Mouse (Mus musculus): ENCODE data around the gene Zfp462.
A peak's percentile ranks its signal among the peaks of the same experiment; 100 is the strongest.
"Not testable (repeated sequence)": the region's sequence is repeated elsewhere in the genome, so short reads cannot be mapped to it uniquely, and the experiment has no call there.

The Zfp462 gene

DNA sequence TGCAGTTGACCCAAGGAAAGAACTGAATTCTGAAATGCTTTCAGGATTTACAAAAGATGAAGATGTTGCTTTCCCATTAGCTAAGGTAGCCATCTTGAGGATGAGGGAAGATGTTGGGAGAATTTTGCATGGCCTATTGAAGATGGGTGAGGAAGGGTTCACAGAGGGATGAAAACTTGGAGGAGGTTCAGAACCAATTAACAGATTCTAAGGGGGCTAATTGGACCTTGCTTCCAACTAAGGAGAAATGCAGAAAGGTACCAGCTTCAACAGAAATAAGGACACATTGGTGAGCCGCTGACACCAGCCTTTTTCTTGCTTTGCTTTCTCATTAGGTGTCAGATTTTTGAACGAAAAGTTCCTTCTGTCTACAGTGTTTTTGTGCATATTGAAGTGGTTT, 6.0 kb downstream of the Zfp462 start:
- no peak for DNase-seq (ENCODE audit: low spot score in 2 of 2)

DNA sequence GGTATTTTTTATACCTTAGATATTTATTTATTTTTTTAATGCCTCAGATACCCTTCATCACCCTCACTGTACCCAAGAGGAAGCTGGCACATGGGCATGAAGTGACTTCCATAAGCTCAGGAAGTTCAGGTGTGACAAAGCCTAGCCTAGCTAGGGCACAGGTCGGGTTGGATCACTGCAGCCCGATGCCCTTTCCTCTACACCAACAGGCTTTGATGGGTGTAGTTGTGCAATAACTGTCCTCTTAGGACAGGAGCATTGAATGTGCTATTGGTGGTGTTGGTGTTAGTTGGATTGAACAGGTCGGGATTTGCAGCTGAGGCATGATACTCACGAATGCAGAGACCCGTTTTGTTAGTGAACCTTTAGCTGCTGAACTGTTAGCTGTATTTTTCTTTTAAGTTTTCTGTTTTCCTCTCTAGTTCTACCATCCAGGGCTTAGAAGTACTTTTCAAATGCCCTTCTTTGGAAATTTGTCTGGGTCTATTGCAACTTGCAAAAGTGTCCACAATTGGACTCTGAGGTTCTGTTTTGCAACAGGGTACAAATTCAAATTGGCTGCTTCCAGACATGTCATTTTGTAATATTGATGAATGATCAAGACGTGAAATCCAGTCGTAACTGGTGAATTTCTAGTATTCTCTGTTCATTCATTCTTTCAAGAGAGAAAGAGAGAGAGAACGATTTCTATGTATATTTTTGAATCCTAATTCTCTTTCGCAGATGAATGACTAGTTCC, 9.0 kb downstream of the Zfp462 start:
- DNase-seq (ENCODE audit: low spot score in 2 of 2): no peak

DNA sequence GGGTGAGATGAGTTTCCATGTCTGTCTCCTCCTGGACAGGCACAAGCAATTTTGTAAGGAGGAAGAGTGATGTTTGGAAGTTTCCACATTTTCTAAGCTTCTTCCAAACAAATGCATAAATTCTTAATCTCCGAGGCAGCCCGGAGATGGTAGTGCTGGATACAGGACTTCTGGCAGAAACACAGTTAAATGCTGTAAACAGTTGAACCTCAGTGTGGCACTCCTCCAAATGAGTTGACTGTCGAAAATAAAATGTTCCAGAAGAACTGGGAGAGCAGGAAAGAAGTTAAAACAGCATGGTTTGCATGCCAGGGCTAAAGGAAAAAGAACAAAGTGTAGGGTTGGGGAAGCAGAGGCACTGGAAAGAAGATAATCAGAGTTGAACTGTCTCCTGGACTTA, 9.6 kb downstream of the Zfp462 start:
- DNase-seq (ENCODE audit: low spot score in 2 of 2): no peak

DNA sequence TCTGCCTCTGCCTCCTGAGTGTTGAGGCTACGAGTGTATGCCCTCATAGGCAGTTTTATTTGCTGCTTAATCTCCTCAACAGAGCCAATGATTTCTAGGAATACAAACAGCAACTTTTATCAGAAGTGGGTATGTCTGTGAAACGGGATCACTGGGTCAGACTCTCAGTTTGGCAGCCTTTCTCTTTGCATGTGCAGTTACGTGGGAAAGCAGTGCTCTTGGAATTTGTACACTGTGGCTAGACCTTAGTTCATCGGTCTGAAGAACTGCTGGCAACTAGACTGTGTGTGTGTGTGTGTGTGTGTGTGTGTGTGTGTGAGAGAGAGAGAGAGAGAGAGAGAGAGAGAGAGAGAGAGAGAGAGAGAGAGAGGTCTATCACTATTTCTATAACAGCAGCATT, 15.9 kb downstream of the Zfp462 start:
- peak in 1 of 2 experiments; percentile 11 for DNase-seq (ENCODE audit: low spot score in 2 of 2)

DNA sequence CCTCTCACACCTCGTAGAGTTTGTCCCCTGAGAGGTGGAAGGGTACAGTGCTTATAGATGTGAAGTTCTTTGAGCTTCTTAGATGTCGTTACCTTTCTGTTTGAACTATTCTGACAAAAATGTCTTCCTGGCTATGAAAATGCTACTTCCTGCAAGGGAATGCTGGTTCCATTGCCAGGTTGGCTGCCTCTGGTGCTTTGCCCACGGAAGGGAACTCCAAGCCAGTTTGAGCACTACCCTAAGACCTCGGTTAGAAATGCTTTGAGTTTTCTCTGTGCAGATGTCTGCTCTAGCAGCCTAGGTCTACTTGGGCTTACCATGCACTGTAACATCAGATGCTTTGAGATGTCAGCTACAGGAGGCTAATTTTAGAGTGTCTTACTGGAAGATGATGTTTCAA, 17.3 kb downstream of the Zfp462 start:
- peak in 1 of 2 experiments; percentile 51 for DNase-seq (ENCODE audit: low spot score in 2 of 2)

DNA sequence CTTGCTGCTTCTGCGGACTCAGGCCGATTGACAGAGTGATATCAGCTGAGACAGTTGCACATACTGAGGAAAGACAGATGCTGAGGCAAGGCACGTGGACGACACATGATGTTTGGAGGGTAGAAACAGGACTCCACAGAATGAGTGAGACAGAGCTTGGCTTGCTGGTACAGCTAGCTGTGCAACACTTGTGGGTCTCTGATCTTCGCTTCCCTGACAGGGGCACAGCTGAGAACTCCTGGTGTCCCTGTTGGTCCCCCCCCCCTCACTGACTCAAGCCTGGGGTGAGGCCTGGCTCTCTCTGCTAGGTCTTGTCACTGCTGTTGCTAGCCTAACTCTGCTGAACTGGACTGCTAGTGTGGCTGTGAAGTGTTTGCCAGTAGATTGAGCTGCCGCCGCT, 18.7 kb downstream of the Zfp462 start:
- no peak for DNase-seq (ENCODE audit: low spot score in 2 of 2)

DNA sequence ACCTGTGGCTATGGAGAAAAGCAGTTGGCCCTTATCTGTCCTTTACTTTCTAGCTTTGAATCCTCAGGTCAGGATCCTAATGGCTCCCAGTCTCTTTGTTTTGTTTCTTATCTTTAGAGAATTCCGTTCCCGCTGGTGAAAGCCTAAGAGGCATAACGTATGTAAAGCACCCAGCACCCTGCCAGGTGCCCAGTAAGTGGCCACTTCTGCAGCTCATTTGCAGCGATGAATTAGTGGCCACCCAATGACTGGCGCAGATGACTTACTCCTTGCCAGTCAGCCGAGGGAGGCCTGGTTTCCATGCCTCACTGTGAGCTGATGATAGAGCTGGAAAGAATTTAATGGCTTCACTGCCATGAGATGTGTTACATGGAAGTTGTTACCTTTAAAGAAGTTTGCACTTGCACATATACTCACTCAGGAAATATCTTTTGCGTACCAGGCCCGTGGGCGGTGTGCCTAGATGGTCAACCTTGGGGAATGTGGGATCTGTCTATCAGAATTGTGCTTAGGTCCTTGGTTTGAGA, 20.4 kb downstream of the Zfp462 start:
- no peak for DNase-seq (ENCODE audit: low spot score in 2 of 2)

DNA sequence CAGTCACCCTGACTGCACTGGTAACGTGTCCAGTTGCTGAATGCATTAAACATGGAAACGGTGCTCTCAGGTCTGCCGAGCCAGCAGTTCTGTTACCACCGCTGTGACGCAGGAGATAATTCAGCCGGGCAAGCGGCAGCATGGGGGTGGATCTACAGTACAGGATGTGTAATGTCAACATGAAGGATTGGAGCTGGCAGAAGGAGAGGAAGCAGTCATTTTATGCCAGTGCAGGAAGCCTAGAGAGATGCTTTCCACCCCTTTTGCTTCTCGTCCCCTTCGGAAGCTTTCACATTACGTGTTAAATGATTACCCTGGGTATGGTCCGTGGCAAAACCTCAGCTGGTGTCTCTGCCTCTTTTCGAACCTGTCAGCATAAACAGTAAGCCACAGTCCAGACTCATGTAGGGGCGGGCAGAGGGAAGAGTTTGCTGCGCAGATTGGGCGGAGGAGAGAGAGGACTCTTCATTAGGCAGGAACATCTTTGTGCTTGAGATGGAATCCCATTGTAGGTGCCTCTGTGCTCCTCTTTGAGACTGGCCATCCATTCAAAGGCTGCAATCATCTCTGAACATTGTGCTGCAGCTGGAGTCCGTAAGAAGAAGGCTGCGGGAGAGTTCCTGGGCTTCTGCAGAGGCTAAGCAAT, 21.4 kb downstream of the Zfp462 start:
- DNase-seq (ENCODE audit: low spot score in 2 of 2): no peak

DNA sequence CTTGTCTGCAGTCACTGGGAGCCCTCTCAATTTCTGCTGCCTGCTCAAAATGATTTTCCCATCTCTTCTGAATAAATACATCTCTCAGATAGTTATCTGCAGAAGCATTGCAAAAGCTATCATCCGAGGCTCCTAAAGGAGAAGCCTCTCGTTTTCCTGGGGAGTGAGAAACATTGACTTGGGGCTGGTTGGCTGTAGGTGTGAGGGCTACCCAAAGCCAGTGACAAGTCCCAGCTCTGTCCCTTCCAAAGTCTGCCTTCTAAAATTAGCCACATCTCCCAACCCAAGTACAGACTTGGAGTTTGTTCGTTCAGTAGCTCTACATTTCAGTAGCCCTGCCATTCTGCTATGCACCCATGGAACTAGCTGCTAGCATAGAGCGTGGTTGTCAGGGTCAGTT, 22.3 kb downstream of the Zfp462 start:
- DNase-seq (ENCODE audit: low spot score in 2 of 2): no peak

DNA sequence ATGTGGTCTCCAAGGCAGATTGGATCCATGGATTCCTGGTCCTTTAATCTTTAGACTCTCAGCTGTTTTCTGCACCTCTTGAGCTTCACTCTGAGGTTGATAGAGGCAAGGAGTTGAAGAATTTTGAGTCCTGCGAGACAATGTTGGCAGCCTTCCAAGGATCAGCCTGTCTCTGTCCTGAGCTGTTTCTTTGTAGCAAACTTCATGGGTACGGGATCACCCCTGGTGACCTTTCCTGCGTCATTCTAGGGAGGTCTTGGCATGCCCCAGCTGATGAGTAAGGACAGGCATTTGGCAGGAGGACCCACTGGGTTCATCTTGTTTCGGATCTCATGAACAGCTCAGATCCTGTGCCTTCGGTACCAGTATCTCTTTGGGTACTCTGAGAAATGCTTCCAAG, 22.9 kb downstream of the Zfp462 start:
- peak in 1 of 2 experiments; percentile 38 for DNase-seq (ENCODE audit: low spot score in 2 of 2)

DNA sequence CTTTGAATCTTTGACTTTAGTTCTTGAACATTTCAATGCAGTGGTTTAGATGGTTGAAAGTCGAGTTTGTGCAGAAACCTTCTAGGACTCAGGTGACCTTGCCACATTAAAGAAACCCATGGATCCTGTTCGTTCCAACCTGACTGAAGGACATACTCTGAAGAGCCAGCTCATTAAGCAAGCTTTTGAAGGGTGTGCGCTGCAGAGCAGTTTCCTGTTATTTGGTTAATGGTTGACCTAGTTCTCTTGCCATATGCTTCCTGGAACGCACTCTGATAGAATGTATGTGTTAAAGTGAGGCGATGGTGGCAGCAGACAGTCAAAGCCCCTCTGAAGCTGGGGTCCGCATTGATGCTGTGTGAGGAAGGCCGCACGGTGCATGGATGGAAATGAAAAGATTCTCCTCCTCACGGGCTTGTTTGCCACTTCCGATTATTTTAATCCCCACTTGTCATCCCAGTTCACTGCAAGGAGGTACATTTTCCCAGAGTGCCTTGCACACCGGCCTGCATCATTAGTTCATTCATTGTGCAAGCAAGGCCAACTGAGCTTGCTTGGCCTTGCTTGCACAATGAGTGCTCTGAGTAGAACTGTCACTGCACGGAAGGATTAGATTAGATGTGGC, 24.9 kb downstream of the Zfp462 start:
- DNase-seq (ENCODE audit: low spot score in 2 of 2): no peak

DNA sequence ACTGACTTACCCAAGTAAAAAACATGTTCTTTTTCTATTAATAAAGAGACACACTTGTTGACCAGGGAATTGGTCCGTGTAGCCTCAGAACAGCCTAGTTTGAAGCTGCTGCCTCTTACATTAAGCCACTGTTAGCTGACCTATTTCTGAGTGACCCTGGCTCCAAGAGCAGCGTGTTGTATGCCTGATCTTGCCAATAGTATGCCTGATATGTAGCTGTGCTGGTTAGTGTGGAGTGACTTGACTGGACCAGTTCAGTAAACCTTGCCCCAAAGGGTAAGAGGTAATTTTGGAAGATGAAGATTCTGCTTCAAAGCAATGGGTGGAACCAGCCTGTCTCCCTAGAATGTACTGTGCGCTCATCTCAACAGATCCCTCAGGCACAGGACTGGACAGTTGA, 26.5 kb downstream of the Zfp462 start:
- DNase-seq (ENCODE audit: low spot score in 2 of 2): no peak

DNA sequence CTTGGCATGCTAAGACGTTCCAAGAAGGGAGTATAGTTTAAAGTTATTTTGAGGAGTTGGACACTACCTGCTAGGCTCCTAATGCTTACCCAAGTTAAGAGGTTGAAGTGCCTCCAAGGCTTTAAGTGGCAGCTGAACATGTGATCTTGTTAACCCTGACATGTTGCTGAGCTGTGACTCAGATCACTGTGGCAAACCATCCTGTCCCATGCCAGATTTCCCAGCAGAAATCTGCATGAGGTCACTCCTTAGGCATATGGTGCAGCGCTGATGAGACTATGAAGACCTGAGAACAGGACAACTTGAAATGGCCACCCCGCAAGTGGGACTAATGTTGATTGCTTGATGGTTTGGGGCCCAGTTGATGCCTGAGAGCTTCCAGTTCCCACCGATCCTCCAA, 27.2 kb downstream of the Zfp462 start:
- DNase-seq (ENCODE audit: low spot score in 2 of 2): no peak

DNA sequence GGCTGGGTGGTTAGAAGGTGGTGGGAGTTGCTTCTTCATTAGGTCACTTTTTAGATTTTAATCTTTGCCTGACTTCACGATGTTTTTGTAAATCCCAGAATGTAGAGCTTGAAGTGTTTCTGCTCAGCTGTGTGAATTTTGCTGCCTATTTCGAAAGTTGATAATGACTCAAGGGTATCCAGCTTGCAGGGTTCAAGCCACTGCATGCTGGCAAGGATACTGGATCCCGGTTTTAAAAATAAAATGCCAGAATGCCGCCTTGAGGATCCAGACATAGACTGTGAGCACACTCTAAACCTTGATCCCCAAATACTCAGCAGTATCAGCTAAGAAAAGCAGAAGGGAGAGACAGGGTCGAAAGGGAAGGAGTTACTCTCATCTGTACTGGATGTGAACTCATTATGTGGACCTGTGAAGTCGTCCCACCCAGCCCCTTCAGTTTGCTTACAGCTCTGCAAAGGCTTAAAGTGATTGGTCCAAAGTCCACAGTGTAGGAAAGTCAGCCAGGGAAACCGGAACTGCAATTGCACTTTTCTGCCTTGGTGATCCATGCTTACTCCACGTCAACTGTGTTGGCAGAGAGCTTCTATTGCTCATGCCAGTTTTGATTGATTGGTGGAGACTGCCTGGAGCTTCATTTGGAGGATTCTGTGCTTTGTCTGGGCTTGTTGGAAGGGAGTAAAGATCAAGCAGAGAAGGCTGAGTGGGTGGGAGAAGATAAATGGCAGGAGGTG, 28.1 kb downstream of the Zfp462 start:
- no peak for DNase-seq (ENCODE audit: low spot score in 2 of 2)

DNA sequence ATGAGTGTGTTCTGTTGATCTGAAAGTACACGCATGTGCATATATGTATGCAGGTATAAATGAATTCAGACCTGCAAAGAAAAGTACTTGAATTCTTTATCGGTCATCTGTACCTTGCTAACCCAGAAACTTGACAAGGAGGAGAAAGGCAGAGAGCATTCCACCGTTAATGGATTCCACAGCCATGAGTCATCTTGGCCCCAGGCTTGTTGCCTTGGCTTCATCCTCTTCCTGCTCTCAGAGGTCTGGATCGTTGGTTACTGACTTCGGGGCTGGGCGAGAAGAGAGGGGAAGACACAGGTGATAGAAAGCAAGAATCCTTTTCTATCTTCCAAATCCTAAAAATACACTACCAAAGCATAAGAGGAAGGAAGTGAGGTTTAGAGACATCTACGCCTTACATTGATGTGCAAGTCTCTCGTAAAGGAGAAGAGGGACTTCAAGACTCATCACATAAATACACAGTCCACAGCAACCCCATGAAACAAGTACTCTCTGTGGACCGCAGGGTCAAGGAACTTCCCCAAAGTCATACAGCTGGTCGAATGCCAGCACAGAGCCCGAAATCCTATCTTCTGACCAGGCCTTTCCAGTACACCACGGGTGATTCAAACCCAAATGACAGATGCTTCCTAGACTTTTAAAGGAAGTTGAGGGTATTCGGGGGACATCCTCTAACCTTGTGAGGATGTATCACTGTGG, 35.1 kb downstream of the Zfp462 start:
- DNase-seq (ENCODE audit: low spot score in 2 of 2): peak in 1 of 2 experiments; percentile 54

DNA sequence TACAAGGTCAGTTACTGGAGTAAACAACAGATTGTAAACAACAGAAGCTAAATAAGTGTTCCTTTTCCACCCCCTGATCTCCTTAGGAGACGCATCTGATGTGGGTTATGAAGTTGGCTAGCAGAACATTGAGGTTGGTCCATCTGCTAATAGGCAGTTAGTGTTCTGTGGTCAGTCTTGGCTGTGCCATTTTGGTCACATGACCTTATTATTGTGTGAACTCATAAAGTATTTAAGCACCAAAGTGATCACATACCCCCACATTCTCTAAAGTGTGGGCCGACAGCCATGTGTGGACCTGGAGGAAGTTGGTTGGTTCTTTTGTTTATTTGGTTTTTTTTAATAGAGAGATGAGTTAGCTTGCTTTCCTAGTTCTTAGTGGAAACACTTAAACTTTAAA, 39.7 kb downstream of the Zfp462 start:
- DNase-seq (ENCODE audit: low spot score in 2 of 2): no peak

DNA sequence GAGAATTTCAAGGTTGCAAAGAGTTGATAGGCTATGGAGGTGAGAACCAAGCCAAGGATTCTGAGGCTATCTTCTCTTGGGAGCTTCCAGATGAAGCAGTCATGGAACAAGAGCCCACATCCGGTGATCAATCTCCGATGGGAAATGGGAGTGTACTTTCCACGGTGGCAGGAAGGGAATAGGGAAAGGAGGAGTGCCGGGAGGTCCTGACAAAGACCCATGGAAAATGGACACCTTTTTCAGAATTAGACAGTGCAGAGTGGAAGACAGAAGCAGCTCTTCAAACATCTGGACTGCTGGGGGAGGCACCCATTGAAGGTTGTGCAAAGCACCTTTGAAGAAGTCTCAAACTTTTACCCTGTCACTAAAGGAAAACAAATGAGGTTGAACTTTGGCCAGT, 41.8 kb downstream of the Zfp462 start:
- DNase-seq (ENCODE audit: low spot score in 2 of 2): no peak

DNA sequence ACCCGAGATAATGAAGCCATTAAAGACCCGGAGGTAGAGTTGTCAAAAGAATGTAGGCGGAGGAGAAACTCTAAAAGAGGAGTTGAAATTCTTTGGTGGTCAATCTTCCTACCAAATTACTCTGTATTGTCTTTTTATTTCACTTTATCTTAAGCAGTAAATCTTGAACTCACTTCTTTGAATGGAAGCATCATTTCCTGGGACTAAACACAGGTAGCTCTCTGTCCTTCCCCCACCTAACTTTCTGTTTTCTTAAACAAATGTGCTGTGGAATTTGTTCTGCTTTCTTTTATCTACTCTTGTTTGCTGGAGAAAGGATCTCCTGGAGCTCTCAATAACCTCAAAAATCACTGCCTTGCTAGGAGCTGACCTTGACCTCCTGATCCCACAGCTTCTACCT, 42.4 kb downstream of the Zfp462 start:
- no peak for DNase-seq (ENCODE audit: low spot score in 2 of 2)

DNA sequence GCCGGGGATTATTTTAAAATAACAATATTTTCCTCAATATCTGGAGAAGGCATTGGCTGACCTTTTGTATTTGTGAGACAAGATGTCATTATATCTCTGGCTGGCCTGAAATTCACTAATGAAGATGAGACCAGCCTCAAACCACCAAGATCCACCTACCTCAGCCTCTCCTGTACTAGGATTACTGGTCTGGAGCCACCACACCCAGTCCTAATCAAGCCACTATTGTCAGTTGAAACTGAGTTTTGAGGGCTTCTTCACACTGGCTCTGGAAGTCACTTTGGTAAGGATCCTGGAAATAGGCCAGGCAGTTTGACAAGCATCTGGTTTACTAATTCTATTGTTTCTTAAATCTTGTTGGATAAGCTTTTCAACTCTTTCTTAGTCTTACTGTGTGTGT, 43.1 kb downstream of the Zfp462 start:
- DNase-seq (ENCODE audit: low spot score in 2 of 2): no peak

DNA sequence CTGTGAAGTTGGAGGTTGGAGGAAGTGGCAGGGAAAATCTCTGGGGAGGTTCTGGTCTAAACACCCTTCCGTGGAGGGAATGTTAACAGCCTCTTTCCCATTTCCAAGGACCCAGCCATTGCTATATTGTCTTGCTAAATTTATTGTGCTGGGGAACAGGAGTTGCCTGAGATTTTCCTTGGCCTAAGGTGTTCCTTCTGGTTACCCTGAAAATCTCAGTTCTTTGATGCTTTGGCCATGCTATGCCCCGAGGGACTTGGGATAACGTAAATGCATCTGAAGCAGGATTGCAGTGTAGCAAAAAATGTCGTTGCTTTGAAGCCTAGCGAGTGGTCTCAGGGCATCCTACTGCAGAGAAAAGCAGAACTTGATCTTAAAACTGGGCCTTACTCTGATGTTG, 47.1 kb downstream of the Zfp462 start:
- DNase-seq (ENCODE audit: low spot score in 2 of 2): no peak

DNA sequence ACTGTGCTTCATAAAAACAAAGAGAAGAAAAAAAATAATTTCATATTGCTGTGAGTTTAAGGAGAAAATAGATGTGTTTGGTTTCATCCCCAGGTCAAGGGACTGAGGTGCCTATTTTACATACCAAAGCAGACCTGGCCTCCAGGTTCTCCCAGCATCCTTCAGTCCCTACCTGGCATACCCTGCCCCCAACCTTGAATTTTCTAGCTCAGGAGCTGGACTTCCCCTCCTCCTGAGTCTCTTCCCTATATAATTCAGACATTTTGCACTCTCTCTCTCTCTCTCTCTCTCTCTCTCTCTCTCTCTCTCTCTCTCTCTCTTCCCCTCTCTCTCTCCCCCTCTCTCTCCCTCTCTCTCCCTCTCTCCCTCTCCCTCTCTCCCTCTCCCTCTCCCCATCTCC, 48.2 kb downstream of the Zfp462 start:
- not testable (repeated sequence) for DNase-seq (ENCODE audit: low spot score in 2 of 2)

DNA sequence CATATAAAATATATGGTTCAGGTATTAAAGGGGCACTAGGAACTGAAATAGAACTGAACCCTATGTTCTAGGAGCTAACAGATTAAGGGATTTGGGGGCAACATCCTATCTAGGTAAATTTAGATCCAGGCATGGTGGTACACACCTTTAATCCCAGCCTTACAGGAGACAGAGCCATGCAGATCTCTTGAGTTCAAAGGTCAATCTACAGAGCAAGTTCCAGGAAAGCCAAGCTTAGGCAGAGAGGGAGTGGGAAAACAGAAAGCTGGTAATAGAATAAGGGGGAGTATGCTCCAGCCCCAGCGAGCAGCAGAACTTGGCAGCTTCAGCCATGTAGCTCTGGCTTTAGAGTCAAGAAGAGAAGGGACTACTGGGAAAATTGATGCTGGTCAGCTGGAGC, 50.4 kb downstream of the Zfp462 start:
- no peak for DNase-seq (ENCODE audit: low spot score in 2 of 2)
